Mouse (Mus musculus) stomach, embryonic 16.5 days (tissue): ENCODE measurements around the gene Ccdc63. TPM values are rescaled to one million over a fixed set of nuclear protein-coding genes. Genes with fewer than 3 reads are reported as not detected.
"Not testable (repeated sequence)": the region's sequence is repeated elsewhere in the genome, so short reads cannot be mapped to it uniquely, and the experiment has no call there.

Experiments used
- ATAC-seq: fragments of 200-750 bp; cut with Nextera tagmentation; 2 replicates; pipeline ENCODE4 v1.8.0; 2017; ENCODE audit warnings: moderate number of reproducible peaks, moderate TSS enrichment; ENCODE audit not compliant: insufficient read depth, low FRiP score
- H3K27ac ChIP-seq: fragments of 300-500 bp; sonication (generic); 2 replicates; pipeline ENCODE4 v1.5.1; 2014; ENCODE audit warnings: low read length
- H3K27me3 ChIP-seq: fragments of 300-500 bp; sonication (generic); 2 replicates; pipeline ENCODE4 v1.6.1; 2014; ENCODE audit warnings: low read length, control low read depth, mixed read lengths; ENCODE audit not compliant: control insufficient read depth, insufficient read depth
- H3K36me3 ChIP-seq: fragments of 300-500 bp; sonication (generic); 2 replicates; pipeline ENCODE4 v1.6.1; 2014; ENCODE audit warnings: low read length; ENCODE audit not compliant: control insufficient read depth, insufficient read depth
- H3K4me1 ChIP-seq: fragments of 300-500 bp; sonication (generic); 2 replicates; pipeline ENCODE4 v1.6.1; 2014; ENCODE audit warnings: low read length, control low read depth, mixed read lengths; ENCODE audit not compliant: control insufficient read depth, insufficient read depth
- H3K4me2 ChIP-seq: fragments of 300-500 bp; sonication (generic); 2 replicates; pipeline ENCODE4 v1.6.1; 2014; ENCODE audit warnings: low read depth, low read length, mixed read lengths
- H3K4me3 ChIP-seq: fragments of 300-500 bp; sonication (generic); replicated peaks from 2 replicates; pipeline ENCODE4 v1.5.1; 2014; ENCODE audit warnings: mild to moderate bottlenecking, low read length
- H3K9ac ChIP-seq: fragments of 300-500 bp; sonication (generic); 2 replicates; pipeline ENCODE4 v1.6.1; 2014; ENCODE audit warnings: low read length
- H3K9me3 ChIP-seq: fragments of 300-500 bp; sonication (generic); replicated peaks from 2 replicates; pipeline ENCODE4 v1.6.1; 2016; ENCODE audit warnings: low read length, control low read depth; ENCODE audit not compliant: control insufficient read depth
- WGBS: fragments of 180-500 bp; shearing (Covaris S2); extraction: QIAGEN DNeasy Blood & Tissue Kit; methylation state at CpG from one replicate; pipeline ENCODE4 v1.1.7; 2014; 5-methylcytosine and 5-hydroxymethylcytosine counted together
- polyA plus RNA-seq: library from polyadenylated mRNA; unstranded; fragments of >200 nt; fragmentation: Nextera tagmentation; extraction: Ambion mirVana; gene quantifications from 2 replicates; pipeline ENCODE4 v1.2.1, GENCODE M21; 2015

The Ccdc63 gene
- polyA plus RNA-seq, result not detected in 2 replicates

- H3K36me3 ChIP-seq, result no peaks in the 10 kb centered on the region
- H3K27me3 ChIP-seq, result no peaks in the 10 kb centered on the region
- no peaks in the 10 kb centered on the region for H3K9me3 ChIP-seq
- no peak within 1 kb of the TSS for H3K4me2 ChIP-seq
- H3K9ac ChIP-seq, result no peak within 1 kb of the TSS
- H3K27ac ChIP-seq, result no peak within 1 kb of the TSS
- H3K4me3 ChIP-seq, result no peak within 1 kb of the TSS
- H3K4me1 ChIP-seq, result peaks cover 3% of the 10 kb centered on the region; the same call in 1 of the 2 replicates
- 92% methylated on average over 3 of the region's 3 CpGs for WGBS
- no peak for ATAC-seq
Observed at GRCm38 (mm10) chr5:122140723-122141122, at the start of gene Ccdc63. TSS of gene Ccdc63 (minus strand) at chr5:122140823.

DNA sequence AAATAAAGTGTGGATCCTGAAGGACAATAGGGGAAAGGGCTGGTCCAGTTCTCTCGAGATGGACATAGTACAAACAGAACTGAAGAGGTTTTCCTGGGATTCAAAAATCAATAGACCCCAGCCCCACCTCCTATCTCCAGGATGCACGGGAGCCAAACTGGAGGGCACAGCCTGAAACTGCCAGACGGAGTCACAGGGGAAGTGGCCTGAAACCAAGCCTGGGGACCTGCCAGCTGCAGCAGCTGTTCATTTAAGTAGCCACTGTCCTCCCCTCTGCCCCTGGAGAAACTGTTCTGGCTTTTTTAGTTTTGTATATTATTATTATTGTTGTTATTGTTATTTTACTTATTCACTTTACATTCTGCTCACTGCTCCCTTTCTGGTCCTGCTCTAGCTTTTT, 48.5 kb upstream of the Ccdc63 start:
- 44% methylated on average over 3 of the region's 3 CpGs for WGBS
- no peaks in the 10 kb centered on the region for H3K4me1 ChIP-seq
- ATAC-seq, result no peak

DNA sequence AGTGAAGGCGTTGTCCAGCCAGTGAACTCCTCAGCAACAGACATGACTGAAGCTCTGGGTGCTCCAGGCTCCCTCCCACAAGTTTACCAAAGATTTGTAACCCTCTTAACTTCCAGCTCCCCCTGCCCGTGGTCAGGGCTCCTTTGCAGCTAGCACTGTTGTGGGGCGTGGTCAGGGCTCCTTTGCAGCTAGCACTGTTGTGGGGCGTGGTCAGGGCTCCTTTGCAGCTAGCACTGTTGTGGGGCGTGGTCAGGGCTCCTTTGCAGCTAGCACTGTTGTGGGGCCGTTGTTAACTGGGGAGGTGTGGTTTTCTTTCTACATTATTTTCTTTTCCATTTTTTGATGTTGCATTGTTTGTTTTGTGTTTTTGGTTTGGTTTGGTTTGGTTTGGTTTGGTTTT, 44.2 kb upstream of the Ccdc63 start:
- H3K9ac ChIP-seq, ATAC-seq, H3K36me3 ChIP-seq, H3K4me3 ChIP-seq, H3K27me3 ChIP-seq, H3K4me1 ChIP-seq, H3K9me3 ChIP-seq, H3K4me2 ChIP-seq, H3K27ac ChIP-seq: not testable (repeated sequence)
- WGBS, result 86% methylated on average over 6 of the region's 6 CpGs

More for the DNA sequence above, 48.5 kb upstream of the Ccdc63 start:
- no peaks in the 10 kb centered on the region for H3K27me3 ChIP-seq
- H3K4me3 ChIP-seq, result no peak overlapping the region
- H3K36me3 ChIP-seq, result no peaks in the 10 kb centered on the region
- H3K9me3 ChIP-seq, result no peaks in the 10 kb centered on the region
- H3K27ac ChIP-seq, result no peak overlapping the region
- no peak overlapping the region for H3K4me2 ChIP-seq
- no peak overlapping the region for H3K9ac ChIP-seq

DNA sequence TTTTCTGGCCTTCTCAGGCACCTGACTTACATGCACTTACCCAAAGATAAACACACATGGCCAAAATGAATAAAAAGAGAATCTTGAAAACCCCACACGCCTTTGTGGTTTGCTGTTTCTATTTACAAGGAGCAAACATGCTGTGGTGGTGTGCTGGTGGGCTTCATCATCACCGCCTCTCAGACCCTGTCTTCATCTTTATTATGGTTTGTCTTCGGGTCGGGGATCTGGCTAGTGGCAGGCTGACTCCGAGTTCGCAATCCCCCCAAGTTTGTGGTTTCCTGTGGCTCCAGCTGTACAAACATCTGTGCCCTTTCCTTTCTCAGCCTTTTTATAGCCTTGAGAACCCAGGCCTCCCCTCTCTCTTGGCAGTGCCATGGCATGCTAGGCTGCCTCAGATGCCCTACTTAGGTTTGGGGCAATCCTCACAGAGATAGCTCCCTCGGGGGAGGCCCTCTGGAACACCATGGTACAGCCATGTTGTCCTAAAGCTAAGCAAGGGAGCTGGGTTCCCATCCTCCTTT, 43.7 kb upstream of the Ccdc63 start:
- H3K4me3 ChIP-seq, result no peak overlapping the region
- no peak overlapping the region for H3K27ac ChIP-seq
- H3K27me3 ChIP-seq, result no peaks in the 10 kb centered on the region
- H3K36me3 ChIP-seq, result no peaks in the 10 kb centered on the region
- no peak overlapping the region for H3K9ac ChIP-seq
- H3K4me1 ChIP-seq, result no peaks in the 10 kb centered on the region
- H3K4me2 ChIP-seq, result no peak overlapping the region
- WGBS, result 79% methylated on average over 7 of the region's 7 CpGs
- ATAC-seq, result no peak
- no peaks in the 10 kb centered on the region for H3K9me3 ChIP-seq

GRCm38 (mm10) chr5:122179665-122180064, 39.0 kb upstream of the Ccdc63 start:
- Histone ChIP-seq H3K27ac (no peak overlapping the region), H3K27me3 (no peaks in the 10 kb centered on the region), H3K4me2 (no peak overlapping the region), H3K36me3 (0 out of 2 replicates have a peak, but pooled peaks cover 3% of the 10 kb centered on the region), H3K4me1 (no peaks in the 10 kb centered on the region), H3K4me3 (no peak overlapping the region), H3K9ac (no peak overlapping the region), H3K9me3 (no peaks in the 10 kb centered on the region)
- peak; percentile 57; the same call in 1 of the 2 replicates for ATAC-seq
- WGBS, result 60% methylated on average over 6 of the region's 6 CpGs

GRCm38 (mm10) chr5:122176398-122176797, 35.8 kb upstream of the Ccdc63 start:
- Histone ChIP-seq H3K9me3 (no peaks in the 10 kb centered on the region), H3K27me3 (no peaks in the 10 kb centered on the region), H3K4me1 (no peaks in the 10 kb centered on the region), H3K4me3 (no peak overlapping the region), H3K36me3 (peaks cover 16% of the 10 kb centered on the region; the same call in 1 of the 2 replicates), H3K4me2 (no peak overlapping the region), H3K9ac (no peak overlapping the region), H3K27ac (no peak overlapping the region)
- WGBS, result 25% methylated on average over 1 of the region's 1 CpGs
- peak; percentile 54; the same call in 1 of the 2 replicates for ATAC-seq

GRCm38 (mm10) chr5:122175961-122176360, 35.3 kb upstream of the Ccdc63 start:
- Histone ChIP-seq H3K27ac (no peak overlapping the region), H3K36me3 (peaks cover 20% of the 10 kb centered on the region), H3K9me3 (no peaks in the 10 kb centered on the region), H3K4me2 (no peak overlapping the region), H3K4me1 (no peaks in the 10 kb centered on the region), H3K27me3 (no peaks in the 10 kb centered on the region), H3K9ac (no peak overlapping the region), H3K4me3 (no peak overlapping the region)
- ATAC-seq, result no peak
- WGBS, result 85% methylated on average over 7 of the region's 7 CpGs

DNA sequence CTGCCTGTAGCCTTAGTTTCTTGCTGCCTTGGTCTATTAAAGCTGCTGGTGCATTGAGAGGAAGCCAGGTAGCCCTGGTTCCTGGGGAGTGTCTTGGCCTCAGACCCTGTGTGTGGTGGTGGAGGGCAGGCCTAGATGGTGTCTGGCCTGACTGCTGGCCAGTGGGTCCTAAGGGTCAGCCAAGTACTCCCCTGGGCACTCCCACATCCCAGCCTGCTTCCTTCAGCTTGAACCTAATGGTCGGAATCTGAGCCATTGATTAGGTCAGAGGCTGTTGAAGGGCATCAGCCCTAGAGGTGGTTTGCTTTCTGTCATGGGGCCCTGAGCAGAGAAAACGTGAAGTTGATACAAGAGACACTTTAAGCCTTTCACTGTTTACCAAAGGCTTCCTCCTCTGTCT, 34.8 kb upstream of the Ccdc63 start:
- 46% methylated on average over 2 of the region's 2 CpGs for WGBS

GRCm38 (mm10) chr5:122171058-122171457, 30.4 kb upstream of the Ccdc63 start:
- 93% methylated on average over 8 of the region's 8 CpGs for WGBS
- Histone ChIP-seq H3K4me3 (no peak overlapping the region), H3K27me3 (no peaks in the 10 kb centered on the region), H3K36me3 (peaks cover 38% of the 10 kb centered on the region), H3K27ac (no peak overlapping the region), H3K9me3 (no peaks in the 10 kb centered on the region), H3K4me2 (no peak overlapping the region), H3K4me1 (peaks cover 9% of the 10 kb centered on the region), H3K9ac (no peak overlapping the region)
- no peak for ATAC-seq

More for the DNA sequence above, 34.8 kb upstream of the Ccdc63 start:
- Histone ChIP-seq H3K4me2 (no peak overlapping the region), H3K4me1 (no peaks in the 10 kb centered on the region), H3K9me3 (no peaks in the 10 kb centered on the region), H3K9ac (no peak overlapping the region), H3K27ac (no peak overlapping the region), H3K27me3 (no peaks in the 10 kb centered on the region), H3K36me3 (peaks cover 25% of the 10 kb centered on the region), H3K4me3 (no peak overlapping the region)
- no peak for ATAC-seq
